Mouse (Mus musculus): ENCODE measurements around the gene Vasp. TPM values are rescaled to one million over a fixed set of nuclear protein-coding genes. Genes with fewer than 3 reads are reported as not detected.
"Not testable (repeated sequence)": the region's sequence is repeated elsewhere in the genome, so short reads cannot be mapped to it uniquely, and the experiment has no call there.

The Vasp gene
- polyA plus RNA-seq, 1 experiment from 2014 or later: 52.8 TPM

GRCm38 (mm10) chr7:19282385-19282784 lies 10.8 kb upstream of the Vasp start, which contains the start of gene Rtn2:
TSS of gene Rtn2 (plus strand) at chr7:19282624.
- ATAC-seq (replicated peaks; ENCODE audit: low FRiP score) (peak; percentile 84), DNase-seq (ENCODE audit: low spot score) (peak; percentile 96)
- Histone ChIP-seq H3K4me2 (ENCODE audit: low read depth, low read length, severe bottlenecking) (peak within 1 kb of the TSS; percentile 86), H3K27ac (ENCODE audit: low read depth, low read length) (0 out of 2 replicates have a peak within 1 kb of the TSS, but pooled peaks have one; percentile 53), H3K36me3 (ENCODE audit: control insufficient read depth, insufficient read depth, low read length) (no peaks in the 10 kb centered on the region; the same call in 1 of the 2 replicates), H3K27me3 (ENCODE audit: control insufficient read depth, insufficient read depth, low read length) (peaks cover 36% of the 10 kb centered on the region), H3K4me1 (replicated peaks; ENCODE audit: control insufficient read depth, insufficient read depth, low read length) (peaks cover 8% of the 10 kb centered on the region), H3K9me3 (ENCODE audit: control insufficient read depth, low read length) (no peaks in the 10 kb centered on the region), H3K9ac (ENCODE audit: low read length) (peak within 1 kb of the TSS; percentile 93), H3K4me3 (ENCODE audit: low read depth, low read length) (peak within 1 kb of the TSS; percentile 76)
- 1% methylated on average over 37 of the region's 37 CpGs for WGBS

- Histone ChIP-seq H3K4me2 (ENCODE audit: low read depth, low read length, severe bottlenecking) (peak overlapping the region; percentile 86; the same call in 1 of the 2 replicates), H3K4me3 (ENCODE audit: low read depth, low read length) (peak overlapping the region; percentile 76; the same call in 1 of the 2 replicates), H3K27me3 (ENCODE audit: control insufficient read depth, insufficient read depth, low read length) (peaks cover 36% of the 10 kb centered on the region)
- ATAC-seq (replicated peaks; ENCODE audit: low FRiP score); H3K27ac ChIP-seq (ENCODE audit: low read depth, low read length); H3K9me3 ChIP-seq (ENCODE audit: control insufficient read depth, low read length); DNase-seq (ENCODE audit: low spot score); H3K4me1 ChIP-seq (replicated peaks; ENCODE audit: control insufficient read depth, insufficient read depth, low read length); H3K36me3 ChIP-seq (ENCODE audit: control insufficient read depth, insufficient read depth, low read length); H3K9ac ChIP-seq (ENCODE audit: low read length): not testable (repeated sequence)
- 37% methylated on average over 6 of the region's 6 CpGs for whole genome bisulfite sequencing
These were observed 10.2 kb upstream of the Vasp start for GRCm38 (mm10) chr7:19281680-19282304.

- H3K9me3 ChIP-seq (ENCODE audit: control insufficient read depth, low read length): no peaks in the 10 kb centered on the region
- peak within 1 kb of the TSS; percentile 14 for H3K4me3 ChIP-seq (ENCODE audit: low read depth, low read length)
- no peak within 1 kb of the TSS for H3K27ac ChIP-seq (ENCODE audit: low read depth, low read length)
- ATAC-seq (replicated peaks; ENCODE audit: low FRiP score) (no peak), DNase-seq (ENCODE audit: low spot score) (no peak)
- peaks cover 36% of the 10 kb centered on the region for H3K27me3 ChIP-seq (ENCODE audit: control insufficient read depth, insufficient read depth, low read length)
- H3K4me2 ChIP-seq (ENCODE audit: low read depth, low read length, severe bottlenecking): peak within 1 kb of the TSS; percentile 36; the same call in 1 of the 2 replicates
- WGBS: under 1% methylated on average over 46 of the region's 46 CpGs
- H3K9ac ChIP-seq (ENCODE audit: low read length): no peak within 1 kb of the TSS
- peaks cover 8% of the 10 kb centered on the region for H3K4me1 ChIP-seq (replicated peaks; ENCODE audit: control insufficient read depth, insufficient read depth, low read length)
- no peaks in the 10 kb centered on the region for H3K36me3 ChIP-seq (ENCODE audit: control insufficient read depth, insufficient read depth, low read length)
These were observed 8.0 kb upstream of the Vasp start, which contains the start of gene Ppm1n for GRCm38 (mm10) chr7:19279581-19280114. TSS of gene Ppm1n (minus strand) at chr7:19280064.

- no peak overlapping the region for H3K4me3 ChIP-seq (ENCODE audit: low read depth, low read length)
- H3K27ac ChIP-seq (ENCODE audit: low read depth, low read length): no peak overlapping the region
- WGBS: 3% methylated on average over 34 of the region's 34 CpGs
- H3K36me3 ChIP-seq (ENCODE audit: control insufficient read depth, insufficient read depth, low read length): no peaks in the 10 kb centered on the region
- peak overlapping the region; percentile 36; the same call in 1 of the 2 replicates for H3K4me2 ChIP-seq (ENCODE audit: low read depth, low read length, severe bottlenecking)
- ATAC-seq (replicated peaks; ENCODE audit: low FRiP score) (no peak), DNase-seq (ENCODE audit: low spot score) (no peak)
- H3K4me1 ChIP-seq (replicated peaks; ENCODE audit: control insufficient read depth, insufficient read depth, low read length): peaks cover 8% of the 10 kb centered on the region
- H3K9me3 ChIP-seq (ENCODE audit: control insufficient read depth, low read length): no peaks in the 10 kb centered on the region
- peaks cover 36% of the 10 kb centered on the region for H3K27me3 ChIP-seq (ENCODE audit: control insufficient read depth, insufficient read depth, low read length)
- no peak overlapping the region for H3K9ac ChIP-seq (ENCODE audit: low read length)
These were observed 7.4 kb upstream of the Vasp start for GRCm38 (mm10) chr7:19279052-19279451.

GRCm38 (mm10) chr7:19276253-19276652 lies 4.6 kb upstream of the Vasp start:
- DNase-seq (ENCODE audit: low spot score) (no peak), ATAC-seq (replicated peaks; ENCODE audit: low FRiP score) (no peak)
- Histone ChIP-seq H3K36me3 (ENCODE audit: control insufficient read depth, insufficient read depth, low read length) (no peaks in the 10 kb centered on the region), H3K9me3 (ENCODE audit: control insufficient read depth, low read length) (no peaks in the 10 kb centered on the region), H3K27me3 (ENCODE audit: control insufficient read depth, insufficient read depth, low read length) (peaks cover 34% of the 10 kb centered on the region), H3K4me1 (replicated peaks; ENCODE audit: control insufficient read depth, insufficient read depth, low read length) (0 out of 2 replicates have a peak, but pooled peaks cover 3% of the 10 kb centered on the region), H3K4me2 (ENCODE audit: low read depth, low read length, severe bottlenecking) (no peak overlapping the region), H3K4me3 (ENCODE audit: low read depth, low read length) (no peak overlapping the region), H3K9ac (ENCODE audit: low read length) (no peak overlapping the region), H3K27ac (ENCODE audit: low read depth, low read length) (no peak overlapping the region)
- 50% methylated on average over 4 of the region's 4 CpGs for WGBS

GRCm38 (mm10) chr7:19272173-19272764 lies 652 bp upstream of the Vasp start:
- peak; percentile 80 for ATAC-seq (replicated peaks; ENCODE audit: low FRiP score)
- H3K27ac ChIP-seq (ENCODE audit: low read depth, low read length): peak overlapping the region; percentile 64
- H3K27me3 ChIP-seq (ENCODE audit: control insufficient read depth, insufficient read depth, low read length): no peaks in the 10 kb centered on the region
- peak; percentile 89 for DNase-seq (ENCODE audit: low spot score)
- H3K9me3 ChIP-seq (ENCODE audit: control insufficient read depth, low read length): no peaks in the 10 kb centered on the region
- H3K4me1 ChIP-seq (replicated peaks; ENCODE audit: control insufficient read depth, insufficient read depth, low read length): peaks cover 12% of the 10 kb centered on the region
- H3K9ac ChIP-seq (ENCODE audit: low read length): peak overlapping the region; percentile 88
- H3K4me3 ChIP-seq (ENCODE audit: low read depth, low read length): peak overlapping the region; percentile 98
- no peaks in the 10 kb centered on the region for H3K36me3 ChIP-seq (ENCODE audit: control insufficient read depth, insufficient read depth, low read length)
- WGBS: under 1% methylated on average over 36 of the region's 36 CpGs
- H3K4me2 ChIP-seq (ENCODE audit: low read depth, low read length, severe bottlenecking): peak overlapping the region; percentile 97

GRCm38 (mm10) chr7:19270509-19271237 lies 944 bp downstream of the Vasp start:
- Histone ChIP-seq H3K4me2 (ENCODE audit: low read depth, low read length, severe bottlenecking) (peak overlapping the region; percentile 97), H3K4me3 (ENCODE audit: low read depth, low read length) (peak overlapping the region; percentile 98), H3K9me3 (ENCODE audit: control insufficient read depth, low read length) (no peaks in the 10 kb centered on the region), H3K36me3 (ENCODE audit: control insufficient read depth, insufficient read depth, low read length) (no peaks in the 10 kb centered on the region), H3K9ac (ENCODE audit: low read length) (peak overlapping the region; percentile 88), H3K4me1 (replicated peaks; ENCODE audit: control insufficient read depth, insufficient read depth, low read length) (peaks cover 12% of the 10 kb centered on the region), H3K27ac (ENCODE audit: low read depth, low read length) (no peak overlapping the region; the same call in 1 of the 2 replicates), H3K27me3 (ENCODE audit: control insufficient read depth, insufficient read depth, low read length) (no peaks in the 10 kb centered on the region)
- WGBS: 0% methylated on average over 18 of the region's 21 CpGs
- DNase-seq (ENCODE audit: low spot score): peak; percentile 65
- no peak for ATAC-seq (replicated peaks; ENCODE audit: low FRiP score)

GRCm38 (mm10) chr7:19269721-19270441 lies 1.7 kb downstream of the Vasp start:
- Histone ChIP-seq H3K27me3 (ENCODE audit: control insufficient read depth, insufficient read depth, low read length) (no peaks in the 10 kb centered on the region), H3K27ac (ENCODE audit: low read depth, low read length) (peak overlapping the region; percentile 53; the same call in 1 of the 2 replicates), H3K9me3 (ENCODE audit: control insufficient read depth, low read length) (no peaks in the 10 kb centered on the region), H3K4me2 (ENCODE audit: low read depth, low read length, severe bottlenecking) (peak overlapping the region; percentile 97), H3K4me1 (replicated peaks; ENCODE audit: control insufficient read depth, insufficient read depth, low read length) (peaks cover 12% of the 10 kb centered on the region), H3K4me3 (ENCODE audit: low read depth, low read length) (peak overlapping the region; percentile 98), H3K9ac (ENCODE audit: low read length) (peak overlapping the region; percentile 88), H3K36me3 (ENCODE audit: control insufficient read depth, insufficient read depth, low read length) (no peaks in the 10 kb centered on the region)
- DNase-seq (ENCODE audit: low spot score) (peak; percentile 72), ATAC-seq (replicated peaks; ENCODE audit: low FRiP score) (0 out of 2 replicates have a peak, but pooled peaks have one; percentile 16)
- 3% methylated on average over 18 of the region's 19 CpGs for WGBS

Measured in forebrain, embryonic 11.5 days (tissue).